Mouse (Mus musculus) bone marrow macrophage, adult 2 months (primary cell): Measurements from ENCODE around the gene Crip3.

ENCODE experiments used
- CTCF ChIP-seq: IDR thresholded peaks from 2 replicates; pipeline ENCODE4 v1.5.1; 2012; ENCODE audit warnings: low read depth, mild to moderate bottlenecking, low read length, moderate library complexity
- POLR2A ChIP-seq: IDR thresholded peaks from 2 replicates; pipeline ENCODE4 v1.6.1; 2012; ENCODE audit warnings: mild to moderate bottlenecking, low read depth, low read length, borderline replicate concordance

- TF ChIP-seq CTCF (no peak), POLR2A (no peak)
These were observed 24.7 kb downstream of the Crip3 start for GRCm38 (mm10) chr17:46453302-46453948.
